Mouse (Mus musculus): ENCODE measurements around the gene Tatdn3. TPM values are rescaled to one million over a fixed set of nuclear protein-coding genes. Genes with fewer than 3 reads are reported as not detected.

Gene Tatdn3
- total RNA-seq, 2 experiments from 2014 or later, result 12.2 to 17.0 TPM

- intact Hi-C loops (cut with DNase I; ENCODE audit: low total_unique reads), result no loop called here
Observed at GRCm38 (mm10) chr1:191000686-191001085, 62.0 kb downstream of the Tatdn3 start.

DNA sequence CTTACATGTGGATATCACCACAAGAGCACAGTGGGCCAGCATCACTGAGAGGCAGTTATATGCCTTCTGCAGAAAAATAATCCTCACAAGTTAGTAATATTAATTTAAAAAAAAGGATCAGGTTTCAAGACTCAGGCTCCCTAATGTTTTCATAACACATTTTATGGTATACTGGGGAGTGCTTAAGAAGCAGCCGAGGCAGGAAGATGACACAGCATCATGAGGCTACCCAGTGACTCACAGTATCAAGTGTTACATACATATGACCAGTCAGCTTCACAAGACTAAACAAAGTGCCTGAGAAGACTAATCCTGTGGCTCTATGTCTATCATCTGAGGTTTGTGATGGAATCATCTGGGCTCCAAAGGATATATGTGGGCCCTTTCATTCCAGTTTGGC lies 64.7 kb downstream of the Tatdn3 start:
- no peak for DNase-seq
- intact Hi-C loops (cut with DNase I; ENCODE audit: low total_unique reads), result no loop called here

More at GRCm38 (mm10) chr1:191000686-191001085, 62.0 kb downstream of the Tatdn3 start:
- DNase-seq, result no peak

GRCm38 (mm10) chr1:190996346-190996877 lies 66.3 kb downstream of the Tatdn3 start:
- DNase-seq, result no peak
- intact Hi-C loops (cut with DNase I; ENCODE audit: low total_unique reads), result no loop called here

Other genes with a start within 250 kb of the Tatdn3 start
- gene Rps6kc1, start 151.2 kb downstream of the Tatdn3 start, total RNA-seq (2021), result 10 to 100 TPM; 13.3 to 14.8 TPM
- 10 to 100 TPM; 21.5 to 22.5 TPM for gene Angel2, start 137.8 kb downstream of the Tatdn3 start, total RNA-seq (2021)
- 1 to 10 TPM; 2.6 to 5.6 TPM for gene Vash2, start 83.6 kb downstream of the Tatdn3 start, total RNA-seq (2021)
- 10 to 100 TPM in 1 of 2 experiments, 1 to 10 TPM in 1; 9.3 to 14.5 TPM for gene Flvcr1, start 36.8 kb downstream of the Tatdn3 start, total RNA-seq (2021)
- not detected for gene Spata45, start 26.3 kb downstream of the Tatdn3 start, total RNA-seq (2021)
- 1 to 10 TPM in 1 of 2 experiments, under 1 TPM in 1; 0.66 to 1.1 TPM for gene Nsl1, start 80 bp upstream of the Tatdn3 start, total RNA-seq (2021)
- gene Batf3, start 34.9 kb upstream of the Tatdn3 start, total RNA-seq (2021), result under 1 TPM in 1 of 2 experiments, not detected in 1; 0.53 TPM
- gene Fam71a, start 101.9 kb upstream of the Tatdn3 start, total RNA-seq (2021), result not detected
- gene Atf3, start 155.1 kb upstream of the Tatdn3 start, total RNA-seq (2021), result 10 to 100 TPM in 1 of 2 experiments, 1 to 10 TPM in 1; 4.2 to 12.3 TPM

All from gastrocnemius, postnatal 14 days (tissue).